Mouse (Mus musculus) bone marrow macrophage, adult 2 months (primary cell): ENCODE results near the gene Olfr1402.

ENCODE experiments used
- CTCF ChIP-seq: IDR thresholded peaks from 2 replicates; pipeline ENCODE4 v1.5.1; 2012; ENCODE audit warnings: low read depth, mild to moderate bottlenecking, low read length, moderate library complexity
- POLR2A ChIP-seq: IDR thresholded peaks from 2 replicates; pipeline ENCODE4 v1.6.1; 2012; ENCODE audit warnings: mild to moderate bottlenecking, low read depth, low read length, borderline replicate concordance

DNA sequence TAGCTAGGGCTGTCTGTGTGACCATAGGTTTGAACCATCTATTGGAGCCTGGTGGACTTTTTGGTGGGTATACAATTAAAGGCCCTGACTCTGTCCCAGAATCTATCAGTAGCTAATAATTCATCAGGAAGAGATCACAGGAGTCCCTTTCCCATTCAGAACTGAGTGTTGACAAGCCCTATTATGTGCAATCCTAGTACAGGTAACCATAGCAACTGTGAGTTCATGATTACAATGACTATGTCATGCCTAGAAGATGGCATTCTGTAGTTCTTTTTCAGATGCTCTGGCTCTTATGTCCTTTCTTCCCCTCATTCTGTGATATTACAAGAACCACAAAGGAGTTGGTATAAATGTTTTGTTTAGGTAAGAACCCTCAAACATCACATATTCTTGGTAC, 51.4 kb downstream of the Olfr1402 start:
- TF ChIP-seq POLR2A (no peak), CTCF (no peak)
